Mouse (Mus musculus): ENCODE results near the gene Acad11. TPM values are rescaled to one million over a fixed set of nuclear protein-coding genes. Genes with fewer than 3 reads are reported as not detected.

The Acad11 gene
- polyA plus RNA-seq (2015; fragmentation: Nextera tagmentation; extraction: Ambion mirVana), result 7.3 and 7.7 TPM in 2 replicates

GRCm38 (mm10) chr9:104063244-104063961 lies at the start of gene Acad11:
TSS of gene Acad11 (plus strand) at chr9:104063377.

DNA sequence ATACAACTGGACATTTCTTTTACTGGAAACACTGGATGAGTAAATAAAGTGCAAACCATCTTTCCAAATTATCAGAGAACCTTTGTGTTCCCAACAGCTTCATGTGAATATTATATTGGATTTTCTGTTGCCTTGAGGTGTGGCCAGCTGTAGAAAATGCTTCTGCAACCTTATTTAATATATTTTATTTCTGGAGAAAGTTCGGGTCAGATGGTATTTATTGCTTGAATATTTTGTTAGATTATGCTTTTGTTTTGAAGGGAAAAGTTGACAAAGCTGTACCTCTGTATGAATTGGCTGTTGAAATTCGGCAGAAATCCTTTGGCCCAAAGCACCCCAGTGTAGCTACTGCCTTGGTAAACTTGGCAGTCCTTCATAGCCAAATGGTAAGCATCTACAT lies 22.8 kb upstream of the Acad11 start, which contains the start of gene Gm28305:
Gene Gm28305, plus strand, starts transcription at position 301 of the 400 bp plus-strand sequence.

GRCm38 (mm10) chr9:104062430-104063243 lies 540 bp upstream of the Acad11 start, which contains the start of gene Uba5:
TSS of gene Uba5 (minus strand) at chr9:104063134.

GRCm38 (mm10) chr9:104126833-104127232 lies 63.7 kb downstream of the Acad11 start, which contains the start of gene Ackr4:
TSS of gene Ackr4 (minus strand) at chr9:104126933.

Other genes with a start within 250 kb of the Acad11 start
- gene Nphp3, start 60.8 kb upstream of the Acad11 start, polyA plus RNA-seq (2015; fragmentation: Nextera tagmentation; extraction: Ambion mirVana), result 2.0 and 2.3 TPM in 2 replicates
- gene Gm28305, start 22.7 kb upstream of the Acad11 start, polyA plus RNA-seq (2015; fragmentation: Nextera tagmentation; extraction: Ambion mirVana), result not detected in 2 replicates
- gene Uba5, start 243 bp upstream of the Acad11 start, polyA plus RNA-seq (2015; fragmentation: Nextera tagmentation; extraction: Ambion mirVana), result 40.9 and 46.4 TPM in 2 replicates
- 3.8 and 4.4 TPM in 2 replicates for gene Ackr4, start 63.6 kb downstream of the Acad11 start, polyA plus RNA-seq (2015; fragmentation: Nextera tagmentation; extraction: Ambion mirVana)
- gene Dnajc13, start 199.6 kb downstream of the Acad11 start, polyA plus RNA-seq (2015; fragmentation: Nextera tagmentation; extraction: Ambion mirVana), result 9.5 and 10.3 TPM in 2 replicates